Mouse (Mus musculus): Measurements from ENCODE around the gene Rasd1.

DNA sequence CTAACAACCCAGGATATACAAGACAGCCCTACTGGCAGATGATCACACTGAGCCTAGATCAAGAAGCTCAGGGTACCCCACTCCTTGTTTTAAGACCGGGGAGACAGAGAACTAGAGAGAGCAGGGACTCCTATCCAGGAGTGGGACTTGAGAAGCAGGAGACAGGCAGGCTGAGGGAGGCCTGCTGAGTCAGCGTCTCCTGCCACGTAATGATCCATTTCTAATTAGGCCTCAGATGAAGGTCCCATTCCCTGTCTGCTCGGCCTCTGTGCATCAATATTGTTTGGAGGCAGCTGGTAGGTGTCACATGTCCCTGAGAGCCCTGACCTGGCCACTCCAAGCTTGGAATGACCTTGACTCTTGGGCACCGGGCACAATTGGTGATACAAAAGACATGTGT is 8.6 kb upstream of the Rasd1 start:
- TF ChIP-seq POLR2A (IDR thresholded peaks at IDR 0.05; ENCODE audit: borderline replicate concordance, extremely low read depth, low read depth, low read length), result no peak
- TF ChIP-seq CTCF (IDR thresholded peaks at IDR 0.05; ENCODE audit: insufficient read depth, low read length), result no peak
